Mouse (Mus musculus) kidney, postnatal 25 days (tissue): ENCODE data around the gene Gm48552.

ENCODE experiments used
- DNase-seq, 2 experiments: peaks; one replicate each; pipeline ENCODE4 v3.0.0; 2021; ENCODE audit warnings: mixed read lengths in 2 of 2

The Gm48552 gene

GRCm38 (mm10) chr10:81389373-81389772 lies 568 bp downstream of the Gm48552 start:
- DNase-seq = peak; percentile 77

DNA sequence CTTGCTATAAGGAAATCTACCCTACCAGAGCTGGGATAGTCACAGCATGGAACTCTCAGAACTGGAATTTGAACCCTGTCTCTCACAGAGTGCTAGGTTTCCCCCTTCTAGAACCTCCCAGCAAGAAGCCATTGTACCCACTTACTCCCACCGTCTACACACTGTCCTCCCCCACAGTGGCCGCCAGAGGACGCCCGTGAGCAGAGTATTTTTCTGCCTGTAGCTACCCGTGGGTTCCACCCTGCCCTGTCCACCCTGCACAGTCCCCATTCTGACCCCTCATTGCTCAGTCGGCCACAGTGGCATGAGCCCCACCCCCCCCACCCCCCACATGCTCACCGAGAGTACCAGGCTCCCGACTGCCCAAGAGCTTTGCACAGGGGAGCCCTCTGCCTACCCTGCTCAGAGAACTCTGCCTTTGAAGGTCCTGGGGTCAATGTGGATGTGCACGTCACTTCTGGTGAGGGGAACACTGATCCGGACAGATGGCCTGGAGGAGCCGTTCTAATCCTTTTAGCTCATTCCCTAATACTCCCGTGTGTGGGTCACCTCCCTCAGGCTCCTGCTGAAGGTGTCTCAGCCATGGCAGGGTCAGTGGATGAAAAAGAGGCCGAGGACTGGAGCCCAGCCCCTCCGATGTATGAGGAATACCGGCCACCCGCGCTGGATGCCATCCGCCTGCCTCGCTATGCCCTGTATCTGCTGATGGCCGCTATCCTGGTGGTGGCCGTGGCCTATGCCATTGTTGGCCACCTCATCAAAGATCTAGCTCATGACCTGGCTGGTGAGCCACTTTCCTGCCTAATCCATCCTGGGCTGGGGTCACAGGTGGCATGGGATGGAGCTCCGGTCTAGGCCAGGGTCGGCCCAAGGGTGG lies 1.2 kb downstream of the Gm48552 start:
- peak; percentile 80 to 81 for DNase-seq

DNA sequence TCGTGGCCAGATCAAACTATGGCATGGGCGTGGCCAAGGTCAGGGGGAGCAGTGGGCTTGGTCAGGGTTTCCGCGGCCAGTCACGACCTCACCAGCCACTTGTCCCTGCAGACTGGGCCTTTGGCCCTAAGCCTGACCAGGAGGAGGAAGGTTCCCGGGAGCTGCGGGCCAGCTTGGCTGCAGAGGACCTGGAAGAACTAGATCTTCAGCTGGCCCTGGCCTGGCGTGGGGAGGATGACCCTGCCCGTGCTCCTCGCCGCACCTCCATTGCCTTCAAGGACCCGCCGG lies 1.8 kb downstream of the Gm48552 start:
- peak in 1 of 2 experiments; percentile 55 for DNase-seq

DNA sequence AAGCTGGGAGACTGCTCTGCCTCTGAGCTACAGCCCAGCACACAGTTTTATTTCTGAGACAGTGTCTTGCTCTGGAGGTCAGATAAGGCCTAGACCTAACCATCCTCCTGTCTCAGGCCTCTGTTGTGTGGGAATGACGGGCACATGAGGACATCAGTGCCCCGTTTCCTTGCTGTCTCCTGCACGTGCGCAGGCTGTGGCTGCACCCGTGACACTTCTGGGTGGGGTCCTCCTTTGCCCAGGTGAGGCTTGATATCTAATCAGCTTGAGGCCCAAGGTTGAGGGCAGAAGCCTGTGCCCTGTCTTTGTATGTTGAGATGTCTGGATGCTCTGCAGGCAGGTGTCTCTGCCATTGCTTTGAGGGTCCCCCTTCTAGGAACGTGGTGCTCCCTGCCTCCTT lies 3.5 kb downstream of the Gm48552 start:
- no peak for DNase-seq

GRCm38 (mm10) chr10:81392781-81393185 lies 4.0 kb downstream of the Gm48552 start, which contains the start of gene Smim24:
TSS of gene Smim24 (plus strand) at chr10:81393051.
- peak; percentile 75 to 92 for DNase-seq

- peak; percentile 72 to 76 for DNase-seq
These were observed 4.8 kb downstream of the Gm48552 start for GRCm38 (mm10) chr10:81393456-81394063.

DNA sequence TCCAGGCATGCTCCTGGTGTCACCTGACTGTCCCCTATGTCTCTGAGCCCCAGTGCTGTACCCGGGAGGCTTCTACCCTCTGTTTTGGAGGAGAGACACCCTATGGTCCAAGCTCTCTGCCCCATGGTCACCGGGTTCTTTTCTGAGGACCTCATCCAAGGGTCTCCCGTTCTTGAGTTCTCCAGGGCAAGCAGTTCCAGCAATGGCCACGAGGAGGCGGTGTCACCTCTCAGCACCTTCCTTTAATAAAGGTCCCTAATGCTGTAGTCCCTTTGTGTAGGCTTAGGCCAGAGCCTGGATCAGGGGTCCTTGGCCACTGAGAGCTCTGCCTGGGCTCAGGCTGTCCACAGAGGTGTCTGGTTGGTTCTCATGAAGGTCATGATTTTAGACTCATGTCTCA lies 6.3 kb downstream of the Gm48552 start:
- DNase-seq = peak; percentile 78 to 85

- no peak for DNase-seq
These were observed 7.1 kb downstream of the Gm48552 start for GRCm38 (mm10) chr10:81395865-81396264.

- DNase-seq = no peak
These were observed 7.9 kb downstream of the Gm48552 start for GRCm38 (mm10) chr10:81396749-81397148.

DNA sequence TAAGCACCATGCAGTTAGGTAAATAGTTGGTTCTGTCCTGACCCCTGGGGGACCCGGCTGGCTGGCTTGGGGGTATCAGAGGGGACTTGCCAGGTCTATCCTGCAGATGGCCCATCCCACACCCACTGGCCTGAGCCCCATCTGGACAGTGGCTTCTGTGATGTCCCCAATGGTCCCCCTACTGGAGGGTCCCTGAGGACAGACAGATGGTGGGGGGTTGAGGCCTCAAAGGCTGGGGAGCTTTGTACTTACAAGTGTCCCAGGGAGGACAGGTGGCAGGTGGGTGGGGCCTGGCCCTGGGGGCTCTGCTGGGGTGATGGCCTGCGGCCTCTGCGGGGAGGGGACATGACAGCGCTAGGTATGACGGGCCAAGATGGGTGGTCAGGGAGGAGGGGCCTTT lies 10.5 kb downstream of the Gm48552 start:
- no peak for DNase-seq

- no peak for DNase-seq
These were observed 11.0 kb downstream of the Gm48552 start for GRCm38 (mm10) chr10:81399798-81400308.

DNA sequence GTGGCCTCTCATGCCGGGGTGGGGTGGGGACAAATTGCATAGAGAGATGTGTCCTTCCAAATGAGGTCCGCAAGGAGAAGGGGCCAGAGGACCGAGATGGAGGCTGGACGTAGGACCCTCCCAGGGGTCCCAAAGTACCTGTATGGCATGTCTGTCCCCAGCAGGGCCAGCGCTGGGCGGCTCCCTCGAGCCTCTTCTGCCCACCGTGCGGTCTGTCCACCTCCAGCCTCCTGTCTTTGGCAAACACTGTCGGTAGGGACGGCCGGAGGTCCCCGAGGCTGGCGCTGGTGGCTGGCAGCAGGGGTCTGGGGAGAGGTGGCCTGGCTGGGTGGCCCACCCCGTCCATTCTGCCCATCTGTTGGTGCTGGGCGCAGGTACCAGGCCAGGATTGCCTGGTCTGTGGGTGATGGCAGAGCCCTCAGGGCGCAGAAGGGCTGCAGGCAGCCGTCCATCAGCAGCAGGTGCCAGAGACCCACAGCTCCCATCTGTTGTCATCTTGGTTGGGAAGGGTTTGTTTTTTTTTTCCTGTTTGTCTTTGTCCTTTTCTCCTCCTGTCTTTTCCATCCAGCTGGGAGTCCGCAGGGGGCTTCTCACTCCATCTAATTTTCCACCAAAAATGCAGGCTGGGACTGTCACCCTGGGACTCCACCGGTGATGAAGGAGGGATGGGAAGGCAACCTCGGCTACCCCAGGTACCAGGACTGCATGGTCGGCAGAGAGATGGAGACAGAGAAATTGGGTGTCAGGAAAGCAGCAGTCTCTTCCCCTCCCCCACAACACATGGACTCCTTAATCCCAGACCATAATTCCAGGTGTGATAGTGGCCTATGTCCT lies 11.8 kb downstream of the Gm48552 start:
- no peak for DNase-seq

GRCm38 (mm10) chr10:81401205-81401520 lies 12.4 kb downstream of the Gm48552 start:
- DNase-seq = no peak

DNA sequence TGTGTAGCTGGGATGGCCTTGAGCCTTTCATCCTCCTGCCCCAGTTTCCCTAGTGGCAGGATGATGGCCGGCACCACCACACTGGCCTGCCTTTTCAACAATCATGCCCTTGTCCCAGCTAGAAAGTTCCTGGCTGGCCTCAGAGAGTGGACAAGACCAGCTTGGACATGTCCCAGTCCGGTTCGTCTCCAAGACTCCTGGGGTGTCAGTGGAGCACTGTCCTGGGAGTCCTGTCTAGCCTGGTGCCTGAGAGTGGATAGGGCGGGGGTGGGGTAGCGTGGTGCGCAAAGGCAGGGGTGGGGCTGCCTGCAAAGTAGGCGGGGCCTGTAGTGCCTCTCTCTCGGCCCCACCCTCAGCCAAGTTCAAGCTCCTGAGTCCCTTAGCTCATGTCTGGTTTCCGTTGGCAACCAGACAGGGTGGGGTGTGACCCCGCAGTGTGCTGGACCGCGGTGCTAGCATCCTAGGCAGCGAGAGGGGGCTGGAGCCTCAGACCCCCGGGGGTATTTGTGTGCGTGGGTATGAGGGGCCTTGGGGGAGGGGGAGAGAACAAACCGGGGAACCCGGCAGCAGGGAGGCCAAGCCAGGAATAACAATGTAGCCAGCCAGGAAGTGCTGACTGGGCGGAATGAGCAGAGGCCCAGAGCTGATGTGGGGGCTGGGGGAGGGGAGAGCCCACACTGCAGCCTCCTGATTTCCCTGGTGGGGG lies 12.9 kb downstream of the Gm48552 start:
- DNase-seq = peak; percentile 85 to 91

GRCm38 (mm10) chr10:81402227-81402765 lies 13.5 kb downstream of the Gm48552 start:
- DNase-seq = no peak

- no peak for DNase-seq
These were observed 14.7 kb downstream of the Gm48552 start for GRCm38 (mm10) chr10:81403511-81403910.

GRCm38 (mm10) chr10:81404082-81404481 lies 15.3 kb downstream of the Gm48552 start:
- DNase-seq = peak in 1 of 2 experiments; percentile 66

- DNase-seq = peak; percentile 56 to 82
These were observed 15.9 kb downstream of the Gm48552 start for GRCm38 (mm10) chr10:81404720-81405119.

DNA sequence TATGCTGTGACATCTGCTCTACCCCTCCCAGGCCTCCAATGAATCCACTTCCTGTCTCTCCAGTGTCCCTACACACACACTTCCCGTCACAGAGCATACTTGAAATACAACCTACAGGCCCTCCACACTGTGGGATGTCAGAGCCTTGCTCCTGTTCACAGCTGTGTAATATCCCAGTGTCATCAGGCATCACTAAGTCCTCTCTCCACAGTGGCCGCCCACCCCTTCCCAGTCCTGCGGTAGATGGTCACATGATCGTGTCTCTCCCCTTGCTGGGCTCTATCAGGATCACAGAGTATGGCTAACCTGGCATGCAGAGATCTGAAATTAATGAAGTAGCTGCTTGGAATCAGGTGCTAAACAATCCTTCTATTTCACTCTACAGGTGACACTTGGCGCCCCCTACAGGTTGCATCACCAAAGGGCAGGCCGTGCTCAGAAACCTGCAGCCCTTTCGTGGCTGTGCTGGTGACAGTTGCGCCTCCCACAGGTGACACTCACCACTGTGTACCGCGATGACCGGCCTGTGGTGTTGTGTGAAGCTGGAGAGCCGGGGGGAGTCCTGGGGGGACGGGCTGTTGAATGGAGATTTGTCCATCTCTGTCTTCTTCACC lies 16.9 kb downstream of the Gm48552 start:
- peak; percentile 76 to 78 for DNase-seq

- DNase-seq = peak in 1 of 2 experiments; percentile 46
These were observed 18.0 kb downstream of the Gm48552 start for GRCm38 (mm10) chr10:81406504-81407440.
